Comparison of ENCODE assay signal across 18 mouse cellular contexts in the genomic region with DNA sequence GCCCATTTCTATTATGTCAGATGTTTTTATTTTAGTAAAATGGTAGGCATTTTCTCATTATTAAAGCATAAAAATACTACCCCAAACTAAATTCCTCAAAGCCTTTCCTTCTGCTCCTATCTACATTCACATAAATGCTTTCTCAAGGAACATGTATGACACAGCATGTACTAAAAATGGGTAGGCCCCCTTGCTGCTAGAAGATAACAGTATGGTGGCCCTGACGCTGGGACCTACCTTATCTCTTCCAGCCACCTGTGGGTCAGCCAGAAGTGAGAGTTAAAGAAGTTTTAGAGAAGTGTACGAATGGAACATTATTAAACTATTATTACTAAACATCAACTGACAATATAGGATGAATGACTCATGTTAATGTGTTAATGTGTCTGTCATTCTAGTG. TPM values are rescaled to one million over a fixed set of nuclear protein-coding genes. Genes with fewer than 3 reads are reported as not detected.
DNase-seq lines count a peak whose midpoint lies in the region; ATAC-seq and TF ChIP-seq lines count a peak whose summit lies in the region.
"Had no signal": no experiment of that assay in that cellular context is flagged by ENCODE, and none has a peak within 500 bp of the region (broad histone marks: within the 10 kb centered on the region; RNA-seq: fewer than 3 reads in every experiment).

No protein-coding gene starts in this region.

- ATAC-seq in heart, embryonic 12.5 days (ENCODE audit: insufficient number of reproducible peaks, low FRiP score): peak; percentile 91
- peak; percentile 12 to 19; a peak in 2 of 4 replicates for ATAC-seq in hematopoietic stem cell, adult 5-6 weeks (replicated peaks in 1 of 2; ENCODE audit: insufficient read depth in 1 of 2, low FRiP score in 2 of 2, low TSS enrichment in 1 of 2, low read depth in 1 of 2, poor library complexity in 2 of 2, severe bottlenecking in 2 of 2)
- peak; percentile 90 for ATAC-seq in megakaryocyte-erythroid progenitor cell, adult 5-6 weeks (replicated peaks; ENCODE audit: low FRiP score, low TSS enrichment, poor library complexity, severe bottlenecking)
- ATAC-seq: forebrain, postnatal 0 days had no signal

- no peak overlapping the region for H3K27ac ChIP-seq in heart, embryonic 12.5 days (ENCODE audit: poor library complexity, severe bottlenecking)
- H3K27ac ChIP-seq in MEL (ENCODE audit: control insufficient read depth, low read depth, low read length): peak overlapping the region; percentile 11
- H3K27ac ChIP-seq: embryonic facial prominence, embryonic 15.5 days; neural tube, embryonic 15.5 days had no signal

- TF ChIP-seq EP300 in MEL (IDR thresholded peaks at IDR 0.05; ENCODE audit: low read depth in 1 of 2, low read length in 2 of 2): peak; percentile 98 to 99

- H3K79me2 ChIP-seq in MEL (ENCODE audit: control insufficient read depth, insufficient read depth, low read length, poor library complexity): 0 out of 2 replicates have a peak, but pooled peaks cover 1% of the 10 kb centered on the region

- no peak for TF ChIP-seq RAD21 in MEL (IDR thresholded peaks at IDR 0.05; ENCODE audit: low read depth, low read length)

- H3K9me3 ChIP-seq in heart, embryonic 12.5 days (replicated peaks): no peaks in the 10 kb centered on the region
- H3K9me3 ChIP-seq in MEL (replicated peaks; ENCODE audit: insufficient read depth, low read length): no peaks in the 10 kb centered on the region
- H3K9me3 ChIP-seq: embryonic facial prominence, embryonic 15.5 days; neural tube, embryonic 15.5 days had no signal

- H3K27me3 ChIP-seq in heart, embryonic 12.5 days (replicated peaks): no peaks in the 10 kb centered on the region
- H3K27me3 ChIP-seq in MEL (ENCODE audit: control insufficient read depth in 1 of 2, insufficient read depth in 2 of 2, low read length in 2 of 2): no peaks in the 10 kb centered on the region
- H3K27me3 ChIP-seq: embryonic facial prominence, embryonic 15.5 days had no signal

- no peak for TF ChIP-seq CTCF in MEL (IDR thresholded peaks at IDR 0.05 in 2 of 3, conservative IDR thresholded peaks at IDR 0.05 in 1 of 3; ENCODE audit: control insufficient read depth in 1 of 3, insufficient read depth in 1 of 3, low read depth in 2 of 3, low read length in 3 of 3, poor library complexity in 1 of 3, severe bottlenecking in 1 of 3)

- peaks cover 13% of the 10 kb centered on the region for H3K4me1 ChIP-seq in heart, embryonic 12.5 days (replicated peaks)
- H3K4me1 ChIP-seq in MEL (ENCODE audit: control insufficient read depth in 1 of 2, insufficient read depth in 2 of 2, low read length in 2 of 2): peaks cover 28 to 38% of the 10 kb centered on the region in 2 experiments
- H3K4me1 ChIP-seq: embryonic facial prominence, embryonic 15.5 days had no signal

- DNase-seq in heart, postnatal 14 days: no peak
- DNase-seq in MEL (ENCODE audit: low read depth, low spot score): peak; percentile 93
- no peak for DNase-seq in retina, postnatal 1 day
- no peak for DNase-seq in adrenal gland, adult 8-10 months
- DNase-seq in gastrocnemius, postnatal 10 days: no peak
- DNase-seq: adrenal gland, postnatal 25 days; B cell, adult 2 months; forebrain, postnatal 0 days; gastrocnemius, postnatal 25 days; heart, postnatal 36 days; lung, postnatal 36 days; thymus, postnatal 14 days had no signal

- H3K36me3 ChIP-seq in heart, embryonic 12.5 days: peaks cover 19% of the 10 kb centered on the region
- peaks cover 0 to 42% of the 10 kb centered on the region in 2 experiments; a peak in 3 of 4 replicates for H3K36me3 ChIP-seq in MEL (ENCODE audit: control insufficient read depth in 1 of 2, insufficient read depth in 2 of 2, low read length in 2 of 2)

- TF ChIP-seq POLR2A in MEL (IDR thresholded peaks at IDR 0.05; ENCODE audit: control insufficient read depth in 1 of 2, insufficient read depth in 1 of 2, low read depth in 1 of 2, low read length in 2 of 2, poor library complexity in 1 of 2): no peak

- H3K4me2 ChIP-seq in heart, embryonic 12.5 days: no peak overlapping the region
- H3K4me2 ChIP-seq: embryonic facial prominence, embryonic 15.5 days; neural tube, embryonic 15.5 days had no signal

- WGBS in heart, embryonic 12.5 days: 28% methylated on average over 2 of the region's 2 CpGs

- no peak overlapping the region for H3K9ac ChIP-seq in heart, embryonic 12.5 days
- no peak overlapping the region for H3K9ac ChIP-seq in MEL (ENCODE audit: control insufficient read depth, low read depth, low read length, poor library complexity, severe bottlenecking)
- H3K9ac ChIP-seq: embryonic facial prominence, embryonic 15.5 days; forebrain, postnatal 0 days; neural tube, embryonic 15.5 days had no signal

- intact Hi-C loops in heart, postnatal 14 days (cut with DNase I): no loop called here

- no peak overlapping the region for H3K4me3 ChIP-seq in heart, embryonic 12.5 days
- no peak overlapping the region for H3K4me3 ChIP-seq in MEL (ENCODE audit: control insufficient read depth in 1 of 2, insufficient read depth in 1 of 2, low read depth in 2 of 2, low read length in 2 of 2)
- H3K4me3 ChIP-seq: embryonic facial prominence, embryonic 15.5 days; neural tube, embryonic 15.5 days had no signal

TF ChIP-seq in MEL, 35 proteins besides CTCF, POLR2A, EP300 and RAD21 (continues in another document):
- TF ChIP-seq BHLHE40 (IDR thresholded peaks at IDR 0.05; ENCODE audit: borderline replicate concordance, low read depth, low read length) (no peak), E2F4 (IDR thresholded peaks at IDR 0.05; ENCODE audit: borderline replicate concordance, low read depth, low read length) (no peak), SIN3A (IDR thresholded peaks at IDR 0.05; ENCODE audit: low read length) (peak; percentile 92), ELF1 (IDR thresholded peaks at IDR 0.05; ENCODE audit: low read depth, low read length) (no peak)

RNA-seq across cellular contexts. Expression of a gene that starts 8.1 kb away (rescaled TPM):
- polyA plus RNA-seq in heart, embryonic 12.5 days (2016; fragmentation: Nextera tagmentation; extraction: Ambion mirVana): 13.5 and 14.9 TPM in 2 replicates
- total RNA-seq in heart, postnatal 14 days (2021): 100 to 1,000 TPM; 113 to 115 TPM
- 16.7 and 17.8 TPM in 2 replicates for total RNA-seq in MEL (2012; rRNA removed)
- polyA plus RNA-seq in MEL (2012; ENCODE audit: insufficient read depth in 1 of 2, insufficient read length in 2 of 2, low read depth in 1 of 2, low replicate concordance in 2 of 2, missing spikeins in 1 of 2): 10 to 100 TPM in 1 of 2 experiments, not detected in 1; 28.7 TPM
- 105 and 128 TPM in 2 replicates for total RNA-seq in hematopoietic stem cell, adult 5-6 weeks (2017)
- total RNA-seq in megakaryocyte-erythroid progenitor cell, adult 5-6 weeks (2014; fragmentation: Nextera tagmentation): 98.1 and 127 TPM in 2 replicates
- 64.3 and 69.2 TPM in 2 replicates for total RNA-seq in megakaryocyte-erythroid progenitor cell, adult 5-6 weeks (2017)
- total RNA-seq in adrenal gland, adult 8-10 months (2022): 100 to 1,000 TPM; 103 to 160 (median 130) TPM
- 10 to 100 TPM; 52.1 to 59.8 TPM for total RNA-seq in gastrocnemius, postnatal 10 days (2021)

RNA-seq across cellular contexts. Expression of a gene that starts 9.7 kb away (rescaled TPM):
- polyA plus RNA-seq in heart, embryonic 12.5 days (2016; fragmentation: Nextera tagmentation; extraction: Ambion mirVana): 18.1 and 19.8 TPM in 2 replicates
- total RNA-seq in heart, postnatal 14 days (2021): 10 to 100 TPM; 11.7 to 12.7 TPM
- total RNA-seq in MEL (2012; rRNA removed): 9.8 and 11.2 TPM in 2 replicates
- 10 to 100 TPM in 1 of 2 experiments, not detected in 1; 25.3 TPM for polyA plus RNA-seq in MEL (2012; ENCODE audit: insufficient read depth in 1 of 2, insufficient read length in 2 of 2, low read depth in 1 of 2, low replicate concordance in 2 of 2, missing spikeins in 1 of 2)
- total RNA-seq in hematopoietic stem cell, adult 5-6 weeks (2017): 15.2 and 17.4 TPM in 2 replicates
- 17.9 and 25.4 TPM in 2 replicates for total RNA-seq in megakaryocyte-erythroid progenitor cell, adult 5-6 weeks (2014; fragmentation: Nextera tagmentation)
- 8.3 and 9.8 TPM in 2 replicates for total RNA-seq in megakaryocyte-erythroid progenitor cell, adult 5-6 weeks (2017)
- 10 to 100 TPM; 11.2 to 14.7 (median 14.1) TPM for total RNA-seq in adrenal gland, adult 8-10 months (2022)
- 1 to 10 TPM; 5.6 to 6.5 TPM for total RNA-seq in gastrocnemius, postnatal 10 days (2021)

RNA-seq across cellular contexts. Expression of a gene that starts 9.8 kb away (rescaled TPM):
- polyA plus RNA-seq in heart, embryonic 12.5 days (2016; fragmentation: Nextera tagmentation; extraction: Ambion mirVana): 16.2 and 16.5 TPM in 2 replicates
- total RNA-seq in heart, postnatal 14 days (2021): 10 to 100 TPM; 12.7 to 13.9 TPM
- 14.2 and 15.1 TPM in 2 replicates for total RNA-seq in MEL (2012; rRNA removed)
- 10 to 100 TPM in 1 of 2 experiments, not detected in 1; 20.2 TPM for polyA plus RNA-seq in MEL (2012; ENCODE audit: insufficient read depth in 1 of 2, insufficient read length in 2 of 2, low read depth in 1 of 2, low replicate concordance in 2 of 2, missing spikeins in 1 of 2)
- total RNA-seq in hematopoietic stem cell, adult 5-6 weeks (2017): 21.6 and 28.6 TPM in 2 replicates
- total RNA-seq in megakaryocyte-erythroid progenitor cell, adult 5-6 weeks (2014; fragmentation: Nextera tagmentation): 14.9 and 22.2 TPM in 2 replicates
- 14.6 and 28.8 TPM in 2 replicates for total RNA-seq in megakaryocyte-erythroid progenitor cell, adult 5-6 weeks (2017)
- 10 to 100 TPM; 18.0 to 21.1 (median 20.2) TPM for total RNA-seq in adrenal gland, adult 8-10 months (2022)
- 10 to 100 TPM in 1 of 2 experiments, 1 to 10 TPM in 1; 9.8 to 13.5 TPM for total RNA-seq in gastrocnemius, postnatal 10 days (2021)

RNA-seq across cellular contexts. Expression of a gene that starts 9.9 kb away (rescaled TPM):
- polyA plus RNA-seq in heart, embryonic 12.5 days (2016; fragmentation: Nextera tagmentation; extraction: Ambion mirVana): 0.12 and 0.27 TPM in 2 replicates
- total RNA-seq in heart, postnatal 14 days (2021): under 1 TPM; 0.12 TPM
- total RNA-seq in MEL (2012; rRNA removed): 0.50 TPM in 1 of 2 replicates, not detected in the other
- polyA plus RNA-seq in MEL (2012; ENCODE audit: insufficient read depth in 1 of 2, insufficient read length in 2 of 2, low read depth in 1 of 2, low replicate concordance in 2 of 2, missing spikeins in 1 of 2): under 1 TPM in 1 of 2 experiments, not detected in 1; 0.14 TPM
- total RNA-seq in hematopoietic stem cell, adult 5-6 weeks (2017): 0.94 TPM in 1 of 2 replicates, not detected in the other
- total RNA-seq in megakaryocyte-erythroid progenitor cell, adult 5-6 weeks (2014; fragmentation: Nextera tagmentation): not detected in 2 replicates
- not detected in 2 replicates for total RNA-seq in megakaryocyte-erythroid progenitor cell, adult 5-6 weeks (2017)
- total RNA-seq in adrenal gland, adult 8-10 months (2022): not detected
- not detected for total RNA-seq in gastrocnemius, postnatal 10 days (2021)
- total RNA-seq: heart, postnatal 36 days had no signal
- polyA plus RNA-seq: neural tube, embryonic 15.5 days had no signal

RNA-seq across cellular contexts. Expression of a gene that starts 32.9 kb away (rescaled TPM):
- 0.10 and 0.32 TPM in 2 replicates for polyA plus RNA-seq in heart, embryonic 12.5 days (2016; fragmentation: Nextera tagmentation; extraction: Ambion mirVana)
- not detected for total RNA-seq in heart, postnatal 14 days (2021)
- total RNA-seq in MEL (2012; rRNA removed): not detected in 2 replicates
- under 1 TPM in 1 of 2 experiments, not detected in 1; 0.11 TPM for polyA plus RNA-seq in MEL (2012; ENCODE audit: insufficient read depth in 1 of 2, insufficient read length in 2 of 2, low read depth in 1 of 2, low replicate concordance in 2 of 2, missing spikeins in 1 of 2)
- total RNA-seq in hematopoietic stem cell, adult 5-6 weeks (2017): 0.50 TPM in 1 of 2 replicates, not detected in the other
- 6.4 and 10.1 TPM in 2 replicates for total RNA-seq in megakaryocyte-erythroid progenitor cell, adult 5-6 weeks (2014; fragmentation: Nextera tagmentation)
- 4.0 and 9.3 TPM in 2 replicates for total RNA-seq in megakaryocyte-erythroid progenitor cell, adult 5-6 weeks (2017)
- total RNA-seq in adrenal gland, adult 8-10 months (2022): under 1 TPM in 3 of 4 experiments, not detected in 1; 0.24 to 0.49 (median 0.38) TPM
- total RNA-seq in gastrocnemius, postnatal 10 days (2021): under 1 TPM; 0.49 to 0.70 TPM
- total RNA-seq: forebrain, postnatal 0 days; heart, postnatal 36 days had no signal
- polyA plus RNA-seq: embryonic facial prominence, embryonic 15.5 days; forebrain, postnatal 0 days; kidney, embryonic 16.5 days had no signal

Comparison
In these comparisons a context has a peak if more than half of its experiments do, and no peak if none do; other contexts are left out.
1. ATAC-seq: peak in every context shown above with its lines; median percentile 91 in heart, embryonic 12.5 days; 90 in megakaryocyte-erythroid progenitor cell, adult 5-6 weeks; 16 in hematopoietic stem cell, adult 5-6 weeks.